Mouse (Mus musculus): ENCODE results near the gene Map10.

DNA sequence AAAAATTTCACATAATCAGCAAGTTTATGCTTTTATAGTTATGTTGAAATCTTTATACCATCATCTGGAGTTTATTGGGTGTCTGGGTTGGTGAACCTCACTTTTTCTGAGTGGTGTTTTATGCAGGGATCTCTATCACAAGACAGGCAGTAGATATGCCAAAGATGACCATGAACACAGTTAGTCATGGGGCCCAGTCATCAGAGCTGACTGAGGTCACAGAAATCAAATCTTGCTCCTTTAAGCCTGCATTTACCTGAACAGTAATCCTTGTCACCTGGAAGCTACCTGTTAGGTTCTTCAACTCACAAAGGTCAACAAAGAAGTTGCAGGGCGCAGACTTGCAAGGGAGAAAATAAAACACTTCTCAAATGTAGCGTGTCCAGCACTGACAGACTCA lies 14.8 kb upstream of the Map10 start:
- TF ChIP-seq POLR2A (IDR thresholded peaks at IDR 0.05; ENCODE audit: low read depth, low read length) (no peak), CTCF (IDR thresholded peaks at IDR 0.05; ENCODE audit: extremely low read depth, insufficient read depth, insufficient read length, insufficient replicate concordance) (no peak)

Data from spleen, adult 2 months (tissue).